Mouse (Mus musculus) midbrain, embryonic 11.5 days (tissue): ENCODE results near the gene Gramd1a. TPM values are rescaled to one million over a fixed set of nuclear protein-coding genes. Genes with fewer than 3 reads are reported as not detected.

ENCODE experiments used
- ATAC-seq: fragments of 200-750 bp; cut with Nextera tagmentation; 2 replicates; pipeline ENCODE4 v1.8.0; 2017; ENCODE audit warnings: moderate TSS enrichment, moderate library complexity; ENCODE audit not compliant: low FRiP score
- DNase-seq: peaks from one replicate; pipeline ENCODE4 v3.0.0; 2015; ENCODE audit warnings: low spot score; ENCODE audit errors: missing footprints
- H3K27ac ChIP-seq: fragments of 300-500 bp; sonication (generic); 2 replicates; pipeline ENCODE4 v1.5.1; 2014; ENCODE audit warnings: low read depth, low read length
- H3K27me3 ChIP-seq: fragments of 300-500 bp; sonication (generic); 2 replicates; pipeline ENCODE4 v1.6.1; 2014; ENCODE audit warnings: mild to moderate bottlenecking, low read length, moderate library complexity, mixed read lengths; ENCODE audit not compliant: control insufficient read depth, insufficient read depth
- H3K36me3 ChIP-seq: fragments of 300-500 bp; sonication (generic); 2 replicates; pipeline ENCODE4 v1.6.1; 2014; ENCODE audit warnings: mild to moderate bottlenecking, low read length, moderate library complexity, mixed read lengths; ENCODE audit not compliant: control insufficient read depth, insufficient read depth
- H3K4me1 ChIP-seq: fragments of 300-500 bp; sonication (generic); 2 replicates; pipeline ENCODE4 v1.6.1; 2014; ENCODE audit warnings: low read length; ENCODE audit not compliant: control insufficient read depth, insufficient read depth
- H3K4me2 ChIP-seq: fragments of 300-500 bp; sonication (generic); 2 replicates; pipeline ENCODE4 v1.6.1; 2014; ENCODE audit warnings: mild to moderate bottlenecking, moderate library complexity
- H3K4me3 ChIP-seq: fragments of 300-500 bp; sonication (generic); 2 replicates; pipeline ENCODE4 v1.5.1; 2014; ENCODE audit warnings: low read depth, low read length
- H3K9ac ChIP-seq: fragments of 300-500 bp; sonication (generic); 2 replicates; pipeline ENCODE4 v1.6.1; 2014; ENCODE audit warnings: low read length
- H3K9me3 ChIP-seq: fragments of 300-500 bp; sonication (generic); 2 replicates; pipeline ENCODE4 v1.6.1; 2016; ENCODE audit warnings: low read length; ENCODE audit not compliant: control insufficient read depth
- WGBS: fragments of 180-500 bp; shearing (Covaris S2); extraction: QIAGEN DNeasy Blood & Tissue Kit; methylation state at CpG from one replicate; pipeline ENCODE4 v1.1.7; 2014; 5-methylcytosine and 5-hydroxymethylcytosine counted together
- polyA plus RNA-seq: library from polyadenylated mRNA; unstranded; fragments of >200 nt; fragmentation: Nextera tagmentation; extraction: Ambion mirVana; gene quantifications from 2 replicates; pipeline ENCODE4 v1.2.1, GENCODE M21; 2014

Gramd1a gene
- polyA plus RNA-seq, 1 experiment from 2014 or later = 104 TPM

DNA sequence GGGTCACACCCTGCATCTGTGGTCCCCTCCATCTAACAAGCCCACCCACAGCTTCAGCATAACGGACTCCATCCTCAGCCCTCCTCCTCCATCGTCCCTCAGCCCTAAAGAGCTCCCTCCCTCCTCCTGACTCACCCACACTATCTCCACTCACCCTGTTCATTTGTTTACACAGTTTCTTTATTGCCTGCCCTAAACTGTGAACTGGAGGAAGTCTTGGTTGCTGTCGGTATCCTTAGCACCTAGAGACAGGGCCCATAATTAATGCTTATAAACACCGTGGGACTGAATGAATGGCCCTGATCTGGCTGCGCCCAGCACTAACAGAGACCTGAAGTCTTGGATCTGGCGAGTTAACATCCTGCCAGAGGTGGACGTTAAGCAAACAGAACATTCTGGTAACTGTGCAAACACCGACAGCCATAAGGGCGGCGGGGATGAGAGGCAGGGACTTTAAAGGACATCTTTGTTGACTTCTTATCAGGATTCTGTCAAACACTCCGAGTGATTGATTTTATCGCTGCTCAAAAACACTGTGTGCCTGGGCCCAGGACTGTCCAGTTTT is 10.0 kb downstream of the Gramd1a start:
- peaks cover 31% of the 10 kb centered on the region for H3K36me3 ChIP-seq
- WGBS = 83% methylated on average over 12 of the region's 12 CpGs
- no peaks in the 10 kb centered on the region for H3K9me3 ChIP-seq
- H3K27me3 ChIP-seq = no peaks in the 10 kb centered on the region
- H3K27ac ChIP-seq = no peak overlapping the region
- no peak overlapping the region for H3K4me2 ChIP-seq
- no peak overlapping the region for H3K9ac ChIP-seq
- ATAC-seq (no peak), DNase-seq (no peak)
- H3K4me1 ChIP-seq = peaks cover 11% of the 10 kb centered on the region
- no peak overlapping the region for H3K4me3 ChIP-seq

DNA sequence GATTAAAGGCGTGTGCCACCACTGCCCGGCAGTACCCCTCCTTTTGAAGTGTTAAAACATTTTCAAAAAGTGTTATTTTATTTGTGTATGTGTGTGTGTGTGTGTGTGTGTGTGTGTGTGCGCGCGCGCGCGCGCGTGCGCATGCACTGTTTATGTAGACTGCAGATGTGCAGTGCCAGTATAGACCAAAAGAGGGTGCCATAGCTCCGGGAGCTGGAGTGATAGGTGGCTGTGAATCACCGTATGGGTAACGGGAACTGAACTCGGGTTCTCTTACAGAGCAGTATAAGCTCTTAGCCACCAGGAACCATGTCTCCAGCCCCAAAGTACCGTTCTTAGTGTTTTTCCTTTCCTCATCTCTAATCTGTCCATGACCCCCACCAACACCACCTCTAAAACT is 10.8 kb downstream of the Gramd1a start:
- 96% methylated on average over 16 of the region's 16 CpGs for WGBS
- Histone ChIP-seq H3K4me2 (no peak overlapping the region), H3K4me1 (peaks cover 11% of the 10 kb centered on the region), H3K27me3 (no peaks in the 10 kb centered on the region), H3K9ac (no peak overlapping the region), H3K27ac (no peak overlapping the region), H3K36me3 (peaks cover 37% of the 10 kb centered on the region), H3K4me3 (no peak overlapping the region), H3K9me3 (no peaks in the 10 kb centered on the region)
- DNase-seq (no peak), ATAC-seq (no peak)

DNA sequence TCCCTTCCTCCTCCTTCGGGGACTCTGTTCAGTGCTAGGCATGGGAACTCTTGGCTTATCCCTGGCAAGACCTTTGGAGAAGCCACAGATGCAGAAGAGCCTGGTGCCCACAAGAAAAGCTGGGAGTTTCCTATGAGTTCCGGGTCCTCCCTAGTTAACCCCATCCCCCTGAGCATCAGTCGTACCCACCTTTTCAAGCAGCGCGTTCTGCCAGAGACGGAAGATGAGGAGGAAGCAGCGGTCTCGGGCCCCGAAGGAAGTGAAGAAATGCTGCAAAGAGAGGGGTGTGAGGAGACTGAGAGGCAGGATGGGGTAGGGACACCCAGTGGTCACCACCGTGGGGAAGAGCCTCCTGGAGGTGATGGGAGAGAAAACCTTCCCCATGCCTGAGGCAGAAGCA is 14.8 kb downstream of the Gramd1a start:
- Histone ChIP-seq H3K36me3 (peaks cover 63% of the 10 kb centered on the region), H3K4me3 (no peak overlapping the region)
- WGBS = 96% methylated on average over 10 of the region's 10 CpGs

DNA sequence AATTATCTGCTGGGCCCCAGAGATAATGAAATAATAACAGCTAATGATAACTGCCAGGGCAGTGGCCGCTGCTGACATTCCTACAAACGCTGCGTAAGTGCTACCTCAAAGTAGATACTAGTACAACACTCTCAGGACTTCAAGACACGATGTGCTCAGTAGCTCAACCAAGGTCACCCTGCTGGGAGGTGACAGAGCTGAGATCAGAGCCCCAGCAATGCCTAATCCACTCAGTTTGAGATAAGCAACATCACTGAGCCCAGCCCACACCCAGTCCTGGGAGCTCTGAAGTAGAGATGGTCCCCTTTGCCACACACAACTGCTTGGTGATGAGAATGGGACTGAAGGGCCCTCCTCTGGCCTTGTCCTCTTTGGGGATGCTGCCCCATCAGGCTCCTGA is 15.4 kb downstream of the Gramd1a start:
- Histone ChIP-seq H3K4me3 (no peak overlapping the region), H3K9ac (no peak overlapping the region), H3K9me3 (no peaks in the 10 kb centered on the region), H3K27ac (no peak overlapping the region), H3K4me2 (no peak overlapping the region), H3K27me3 (no peaks in the 10 kb centered on the region), H3K36me3 (peaks cover 70% of the 10 kb centered on the region), H3K4me1 (no peaks in the 10 kb centered on the region)
- DNase-seq (no peak), ATAC-seq (no peak)
- 95% methylated on average over 4 of the region's 4 CpGs for WGBS

More for the DNA sequence above, 14.8 kb downstream of the Gramd1a start:
- DNase-seq = no peak
- H3K9ac ChIP-seq = no peak overlapping the region
- H3K9me3 ChIP-seq = no peaks in the 10 kb centered on the region
- H3K4me1 ChIP-seq = no peaks in the 10 kb centered on the region
- H3K4me2 ChIP-seq = no peak overlapping the region
- no peaks in the 10 kb centered on the region for H3K27me3 ChIP-seq
- no peak overlapping the region for H3K27ac ChIP-seq
- ATAC-seq = no peak

DNA sequence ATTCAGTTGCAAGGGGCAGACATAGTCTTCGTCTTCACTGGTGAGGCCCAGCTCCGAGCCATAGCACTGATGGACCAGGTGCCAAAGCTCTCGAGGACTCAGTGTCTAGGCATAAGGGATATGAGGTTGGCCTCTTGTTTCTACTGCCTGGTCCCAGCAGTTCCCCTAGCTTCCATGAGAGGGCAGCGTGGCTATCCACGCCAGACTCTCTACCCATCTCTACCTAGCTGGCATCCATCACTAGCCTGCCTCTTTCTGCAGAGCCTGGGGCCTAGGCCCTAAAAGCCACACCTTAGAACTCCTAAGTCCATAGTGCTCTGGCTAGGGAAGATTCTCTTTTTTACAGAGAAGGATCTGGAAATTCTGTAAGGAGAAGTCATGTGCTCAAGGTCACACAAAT is 15.9 kb downstream of the Gramd1a start:
- Histone ChIP-seq H3K27ac (no peak overlapping the region), H3K4me3 (no peak overlapping the region), H3K4me2 (no peak overlapping the region), H3K36me3 (peaks cover 75% of the 10 kb centered on the region), H3K27me3 (no peaks in the 10 kb centered on the region), H3K4me1 (no peaks in the 10 kb centered on the region), H3K9me3 (no peaks in the 10 kb centered on the region), H3K9ac (no peak overlapping the region)
- no peak for DNase-seq
- WGBS = 73% methylated on average over 5 of the region's 5 CpGs
- peak; percentile 58; the same call in 1 of the 2 replicates for ATAC-seq

DNA sequence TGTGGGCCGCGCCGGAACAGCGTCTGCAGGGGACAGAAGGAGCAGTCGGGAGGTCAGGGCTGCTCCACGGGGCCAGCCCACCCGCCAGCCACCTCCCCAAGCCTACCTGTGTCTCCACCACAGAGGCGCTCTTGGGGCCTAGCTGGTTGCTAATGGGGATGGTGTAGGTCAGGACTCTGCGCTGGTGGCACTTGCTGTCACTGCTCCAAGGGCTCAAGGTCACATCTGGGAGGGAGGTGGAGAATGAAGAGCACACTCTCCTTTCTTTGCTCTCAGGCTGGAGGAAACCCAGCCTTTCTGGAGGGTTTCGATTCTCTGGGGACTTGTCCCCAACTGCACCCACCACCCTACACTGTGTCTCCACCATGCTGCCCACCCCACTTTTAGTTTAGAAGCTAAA is 20.0 kb downstream of the Gramd1a start:
- Histone ChIP-seq H3K27ac (no peak overlapping the region), H3K9ac (no peak overlapping the region), H3K4me3 (no peak overlapping the region), H3K4me1 (no peaks in the 10 kb centered on the region), H3K27me3 (no peaks in the 10 kb centered on the region), H3K4me2 (no peak overlapping the region), H3K9me3 (no peaks in the 10 kb centered on the region), H3K36me3 (peaks cover 87% of the 10 kb centered on the region)
- DNase-seq = no peak
- over 99% methylated on average over 10 of the region's 10 CpGs for whole genome bisulfite sequencing
- ATAC-seq = 0 out of 2 replicates have a peak, but pooled peaks have one; percentile 8

DNA sequence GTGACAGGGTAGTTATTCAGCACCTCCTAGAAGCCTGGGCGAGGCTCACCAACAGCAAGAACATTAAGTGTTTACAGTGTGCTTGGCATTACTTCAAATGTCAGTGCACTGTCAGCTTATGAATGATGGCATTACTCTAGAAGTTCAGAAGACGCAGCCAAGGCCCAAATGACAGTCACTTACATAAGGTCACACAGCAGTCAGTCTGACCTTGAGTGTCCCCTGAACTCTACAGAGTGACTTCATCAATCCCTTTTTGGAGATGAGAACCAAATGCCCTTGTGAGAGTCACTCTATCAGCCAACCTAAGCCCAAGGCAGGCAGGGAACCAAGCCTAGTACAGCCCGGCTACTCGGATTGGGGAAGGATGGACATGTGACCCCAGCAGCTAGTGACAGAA is 23.8 kb downstream of the Gramd1a start:
- ATAC-seq = no peak
- H3K4me3 ChIP-seq = no peak overlapping the region
- no peaks in the 10 kb centered on the region for H3K9me3 ChIP-seq
- WGBS = 95% methylated on average over 4 of the region's 4 CpGs
- H3K36me3 ChIP-seq = peaks cover 75% of the 10 kb centered on the region
- no peak overlapping the region for H3K4me2 ChIP-seq
- no peak overlapping the region for H3K27ac ChIP-seq
- no peak for DNase-seq
- H3K27me3 ChIP-seq = peaks cover 14% of the 10 kb centered on the region
- H3K4me1 ChIP-seq = peaks cover 7% of the 10 kb centered on the region
- H3K9ac ChIP-seq = no peak overlapping the region

DNA sequence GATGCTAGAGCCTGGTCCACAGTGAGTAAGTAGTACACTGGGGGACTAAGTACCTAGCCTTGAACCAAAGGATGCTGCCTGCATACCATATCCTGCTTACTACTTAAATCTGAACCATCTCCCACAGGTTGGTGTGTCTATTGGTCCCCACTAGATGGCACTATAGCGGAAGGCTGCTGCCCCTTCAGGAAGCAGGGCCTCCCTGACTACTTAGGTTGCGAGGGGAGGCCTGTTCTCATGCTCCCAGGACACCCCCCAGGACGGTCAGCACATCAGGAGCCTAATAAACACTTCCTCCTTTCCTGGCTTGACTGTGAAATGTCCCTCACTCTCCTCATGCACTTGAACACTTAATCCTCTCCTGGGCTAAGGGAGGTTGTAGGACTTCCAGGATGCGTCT is 24.9 kb downstream of the Gramd1a start:
- Histone ChIP-seq H3K27me3 (peaks cover 24% of the 10 kb centered on the region), H3K36me3 (peaks cover 66% of the 10 kb centered on the region), H3K4me3 (no peak overlapping the region), H3K27ac (no peak overlapping the region), H3K4me2 (no peak overlapping the region), H3K9ac (no peak overlapping the region), H3K4me1 (peaks cover 14% of the 10 kb centered on the region), H3K9me3 (no peaks in the 10 kb centered on the region)
- ATAC-seq (no peak), DNase-seq (no peak)
- 45% methylated on average over 4 of the region's 4 CpGs for WGBS

DNA sequence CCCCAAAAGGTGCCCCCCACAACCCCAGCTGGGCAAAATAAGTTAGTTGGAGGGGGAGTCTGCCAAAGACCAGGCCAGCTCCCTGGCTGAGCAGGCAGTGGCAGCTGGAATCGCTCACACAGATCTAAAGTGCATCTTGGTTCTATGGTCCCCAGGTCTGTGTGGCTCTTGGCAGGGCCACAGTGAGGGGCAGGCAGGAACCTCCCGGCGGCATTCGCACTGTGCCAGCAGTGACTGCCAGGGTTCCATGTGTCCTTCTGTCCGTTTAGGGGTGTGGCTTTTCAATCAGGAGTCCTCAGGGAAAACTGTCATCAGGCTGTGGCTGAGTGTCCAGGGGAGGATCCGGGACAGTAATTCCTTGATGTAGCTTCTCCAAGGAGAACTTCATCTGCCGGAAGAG is 25.5 kb downstream of the Gramd1a start:
- Histone ChIP-seq H3K4me3 (no peak overlapping the region), H3K9me3 (no peaks in the 10 kb centered on the region), H3K9ac (no peak overlapping the region), H3K36me3 (peaks cover 59% of the 10 kb centered on the region), H3K27me3 (peaks cover 30% of the 10 kb centered on the region), H3K4me1 (peaks cover 14% of the 10 kb centered on the region), H3K4me2 (no peak overlapping the region), H3K27ac (no peak overlapping the region)
- no peak for DNase-seq
- no peak for ATAC-seq
- WGBS = 91% methylated on average over 7 of the region's 7 CpGs
